Mouse (Mus musculus): ENCODE data around the gene Mgat4c. TPM values are rescaled to one million over a fixed set of nuclear protein-coding genes. Genes with fewer than 3 reads are reported as not detected.
A peak's percentile ranks its signal among the peaks of the same experiment; 100 is the strongest.

Gene Mgat4c
- polyA plus RNA-seq, 1 experiment from 2014 or later, result not detected

DNA sequence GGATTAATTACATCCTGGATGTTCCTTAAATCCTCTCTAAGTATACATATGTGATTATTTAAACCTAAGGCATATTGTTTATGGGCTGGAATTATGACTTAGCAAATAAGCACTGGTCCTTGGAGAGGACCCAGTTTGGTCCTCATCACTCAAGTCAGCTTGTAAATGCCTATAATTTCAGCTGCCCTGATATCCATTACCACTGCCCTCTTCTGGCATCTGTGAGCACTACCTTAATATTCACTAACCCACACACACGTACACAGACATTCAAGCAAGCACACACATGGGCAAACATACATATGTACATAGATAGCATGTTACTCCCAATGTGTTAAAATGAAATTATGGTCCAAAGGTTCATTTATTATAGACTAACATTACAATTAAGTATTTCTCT is 474.6 kb downstream of the Mgat4c start:
- H3K9me3 ChIP-seq (replicated peaks), result no peaks in the 10 kb centered on the region
- H3K27me3 ChIP-seq, result no peaks in the 10 kb centered on the region
- ATAC-seq (ENCODE audit: low read depth) (no peak), DNase-seq (no peak)
- H3K4me2 ChIP-seq, result no peak overlapping the region
- H3K4me1 ChIP-seq (replicated peaks), result no peaks in the 10 kb centered on the region
- no peaks in the 10 kb centered on the region for H3K36me3 ChIP-seq
- H3K27ac ChIP-seq, result no peak overlapping the region
- H3K4me3 ChIP-seq (replicated peaks), result no peak overlapping the region
- no peak overlapping the region for H3K9ac ChIP-seq
- 46% methylated on average over 1 of the region's 1 CpGs for WGBS (ENCODE audit: insufficient replicate concordance)

GRCm38 (mm10) chr10:102158809-102159208 is 477.5 kb downstream of the Mgat4c start:
- 47% methylated on average over 12 of the region's 12 CpGs for WGBS (ENCODE audit: insufficient replicate concordance)

GRCm38 (mm10) chr10:102184726-102185125 is 503.4 kb downstream of the Mgat4c start:
- no peak overlapping the region for H3K4me3 ChIP-seq (replicated peaks)
- H3K27me3 ChIP-seq, result no peaks in the 10 kb centered on the region
- no peaks in the 10 kb centered on the region for H3K4me1 ChIP-seq (replicated peaks)
- ATAC-seq (ENCODE audit: low read depth), result no peak
- no peaks in the 10 kb centered on the region for H3K9me3 ChIP-seq (replicated peaks)
- H3K36me3 ChIP-seq, result no peaks in the 10 kb centered on the region
- WGBS (ENCODE audit: insufficient replicate concordance), result 57% methylated on average over 3 of the region's 3 CpGs
- no peak overlapping the region for H3K9ac ChIP-seq
- DNase-seq, result no peak
- H3K27ac ChIP-seq, result no peak overlapping the region
- no peak overlapping the region for H3K4me2 ChIP-seq

More at GRCm38 (mm10) chr10:102158809-102159208, 477.5 kb downstream of the Mgat4c start:
- H3K9ac ChIP-seq, result no peak overlapping the region
- no peak for ATAC-seq (ENCODE audit: low read depth)
- no peaks in the 10 kb centered on the region for H3K9me3 ChIP-seq (replicated peaks)
- H3K4me1 ChIP-seq (replicated peaks), result no peaks in the 10 kb centered on the region
- H3K4me3 ChIP-seq (replicated peaks), result no peak overlapping the region
- no peak overlapping the region for H3K27ac ChIP-seq
- H3K36me3 ChIP-seq, result no peaks in the 10 kb centered on the region
- no peak for DNase-seq
- H3K4me2 ChIP-seq, result peak overlapping the region; percentile 24
- no peaks in the 10 kb centered on the region for H3K27me3 ChIP-seq

DNA sequence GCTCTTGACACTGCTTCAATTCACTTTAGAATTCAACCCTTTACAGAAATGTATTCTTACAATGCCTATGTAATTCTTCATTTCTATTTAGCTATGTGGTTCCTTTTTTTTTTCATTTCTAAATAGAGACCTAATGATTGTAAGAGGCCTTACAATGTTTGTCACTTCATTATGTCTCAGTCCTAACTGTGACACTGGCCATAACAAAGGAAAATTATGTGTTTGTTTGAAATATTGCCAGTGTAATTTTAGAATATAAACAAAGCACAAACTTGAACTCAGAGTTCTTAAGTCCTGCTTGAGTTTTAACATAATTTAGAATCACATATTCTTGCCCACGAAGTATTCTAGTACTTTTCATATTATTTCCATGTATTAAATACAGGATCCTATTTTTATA is 510.4 kb downstream of the Mgat4c start:
- Histone ChIP-seq H3K9me3 (replicated peaks) (0 out of 2 replicates have a peak, but pooled peaks cover 4% of the 10 kb centered on the region), H3K4me3 (replicated peaks) (no peak overlapping the region), H3K36me3 (no peaks in the 10 kb centered on the region), H3K9ac (no peak overlapping the region), H3K4me2 (no peak overlapping the region), H3K4me1 (replicated peaks) (no peaks in the 10 kb centered on the region), H3K27ac (no peak overlapping the region), H3K27me3 (no peaks in the 10 kb centered on the region)
- DNase-seq (no peak), ATAC-seq (ENCODE audit: low read depth) (no peak)
- WGBS (ENCODE audit: insufficient replicate concordance), result 63% methylated on average over 1 of the region's 1 CpGs

DNA sequence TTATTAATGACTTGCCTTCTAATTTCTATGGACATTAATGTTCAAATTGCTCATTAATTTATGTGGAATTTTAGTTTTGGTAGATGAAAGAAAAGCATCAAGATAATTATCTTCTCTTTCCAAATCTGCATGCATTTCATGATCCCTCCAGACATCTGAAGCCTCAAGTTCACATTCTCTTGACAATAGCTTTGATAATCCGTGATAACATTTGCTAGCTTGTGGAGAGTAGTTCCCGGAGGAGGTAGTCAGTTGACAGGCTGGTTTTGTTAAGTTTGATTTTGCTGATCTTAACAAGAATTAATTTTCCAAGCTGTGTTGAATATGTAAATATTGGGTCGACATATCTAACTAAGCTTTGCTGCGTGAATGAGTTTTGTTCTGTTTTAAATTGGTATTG is 515.6 kb downstream of the Mgat4c start:
- H3K27ac ChIP-seq, result no peak overlapping the region
- no peaks in the 10 kb centered on the region for H3K27me3 ChIP-seq
- H3K9me3 ChIP-seq (replicated peaks), result 0 out of 2 replicates have a peak, but pooled peaks cover 4% of the 10 kb centered on the region
- no peak overlapping the region for H3K4me2 ChIP-seq
- H3K4me1 ChIP-seq (replicated peaks), result no peaks in the 10 kb centered on the region
- 73% methylated on average over 4 of the region's 4 CpGs for whole genome bisulfite sequencing (ENCODE audit: insufficient replicate concordance)
- ATAC-seq (ENCODE audit: low read depth) (no peak), DNase-seq (no peak)
- H3K4me3 ChIP-seq (replicated peaks), result no peak overlapping the region
- H3K9ac ChIP-seq, result no peak overlapping the region
- no peaks in the 10 kb centered on the region for H3K36me3 ChIP-seq

DNA sequence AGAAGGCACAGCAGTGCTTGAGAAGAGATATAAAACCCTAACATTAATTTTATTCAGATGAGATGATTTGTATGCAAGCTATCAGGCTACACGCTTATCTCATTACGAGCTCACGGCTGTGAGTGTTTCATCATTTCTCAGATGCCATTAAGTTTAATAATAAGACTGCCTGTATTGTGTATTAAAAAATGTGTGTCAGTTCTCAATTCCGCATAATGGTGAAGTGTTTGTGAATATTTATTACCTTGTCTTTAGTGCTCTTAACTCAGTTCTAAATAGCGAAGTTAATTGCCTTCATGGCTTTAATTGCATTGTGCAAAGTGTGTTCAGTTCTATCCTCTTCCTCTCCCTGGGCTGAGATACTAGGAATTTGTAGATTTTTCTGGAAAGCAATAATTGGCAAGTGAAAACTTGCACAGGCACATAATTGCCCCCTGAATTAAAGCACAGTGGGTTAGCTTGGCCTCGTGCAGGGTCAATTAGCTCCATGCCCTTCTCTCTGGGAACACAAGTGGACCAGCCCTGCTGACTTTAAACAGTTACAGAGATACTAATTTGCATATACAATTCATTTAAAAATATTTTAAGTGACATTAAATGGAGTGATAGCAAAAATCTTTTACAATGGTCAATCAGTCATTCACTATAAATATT is 557.4 kb downstream of the Mgat4c start:
- Histone ChIP-seq H3K27me3 (no peaks in the 10 kb centered on the region), H3K4me1 (replicated peaks) (no peaks in the 10 kb centered on the region), H3K27ac (no peak overlapping the region), H3K36me3 (no peaks in the 10 kb centered on the region), H3K9ac (no peak overlapping the region), H3K9me3 (replicated peaks) (no peaks in the 10 kb centered on the region), H3K4me3 (replicated peaks) (no peak overlapping the region), H3K4me2 (no peak overlapping the region)
- 74% methylated on average over 6 of the region's 6 CpGs for WGBS (ENCODE audit: insufficient replicate concordance)
- no peak for DNase-seq
- no peak for ATAC-seq (ENCODE audit: low read depth)

GRCm38 (mm10) chr10:102243897-102244296 is 562.6 kb downstream of the Mgat4c start:
- H3K27me3 ChIP-seq, result no peaks in the 10 kb centered on the region
- no peak overlapping the region for H3K4me2 ChIP-seq
- no peak for DNase-seq
- H3K9ac ChIP-seq, result no peak overlapping the region
- no peaks in the 10 kb centered on the region for H3K9me3 ChIP-seq (replicated peaks)
- no peak for ATAC-seq (ENCODE audit: low read depth)
- no peaks in the 10 kb centered on the region for H3K36me3 ChIP-seq
- H3K4me1 ChIP-seq (replicated peaks), result no peaks in the 10 kb centered on the region
- H3K4me3 ChIP-seq (replicated peaks), result no peak overlapping the region
- H3K27ac ChIP-seq, result no peak overlapping the region

DNA sequence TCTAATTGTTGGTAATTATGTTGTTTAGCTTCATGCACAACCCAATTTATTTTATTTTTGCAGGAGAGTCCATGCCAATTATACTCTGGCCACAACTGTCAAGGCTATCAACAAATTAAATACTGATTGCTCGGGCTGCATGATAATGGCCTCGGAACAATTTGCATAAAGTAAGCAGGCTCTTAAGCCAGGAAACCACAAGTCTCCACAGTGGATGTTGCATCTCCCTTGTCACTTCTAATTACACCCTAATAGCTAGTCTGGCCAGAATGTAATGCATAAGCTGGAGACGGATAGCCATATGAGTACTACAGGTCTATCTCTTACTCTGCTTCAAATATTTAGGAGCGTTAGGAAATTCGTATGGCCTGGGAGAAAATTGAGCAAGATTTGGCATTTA is 563.3 kb downstream of the Mgat4c start:
- no peak for DNase-seq
- 64% methylated on average over 5 of the region's 5 CpGs for WGBS (ENCODE audit: insufficient replicate concordance)

DNA sequence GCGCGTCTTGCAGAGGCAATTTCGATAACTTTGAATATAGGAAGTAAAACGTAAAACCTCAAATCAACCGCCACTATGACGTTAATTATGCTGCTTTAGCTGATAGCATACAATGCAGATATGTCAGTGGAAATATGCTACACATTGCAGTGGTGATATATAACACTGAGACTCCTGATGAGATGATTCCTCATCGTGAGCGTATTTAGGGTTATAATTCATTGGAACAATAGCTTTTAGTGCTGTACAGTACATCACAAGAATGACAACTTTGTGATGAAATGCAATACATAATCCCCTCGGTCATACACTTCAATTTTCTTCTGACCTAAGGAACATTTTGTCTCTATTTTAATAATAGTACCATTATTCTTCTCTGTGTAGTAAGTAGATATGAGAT is 564.0 kb downstream of the Mgat4c start:
- H3K36me3 ChIP-seq, result no peaks in the 10 kb centered on the region
- H3K4me2 ChIP-seq, result no peak overlapping the region
- H3K27ac ChIP-seq, result no peak overlapping the region
- H3K9ac ChIP-seq, result no peak overlapping the region
- no peak overlapping the region for H3K4me3 ChIP-seq (replicated peaks)
- WGBS (ENCODE audit: insufficient replicate concordance), result 74% methylated on average over 9 of the region's 9 CpGs
- DNase-seq (no peak), ATAC-seq (ENCODE audit: low read depth) (no peak)
- no peaks in the 10 kb centered on the region for H3K4me1 ChIP-seq (replicated peaks)
- no peaks in the 10 kb centered on the region for H3K9me3 ChIP-seq (replicated peaks)
- no peaks in the 10 kb centered on the region for H3K27me3 ChIP-seq

More for the DNA sequence above, 563.3 kb downstream of the Mgat4c start:
- no peak overlapping the region for H3K4me2 ChIP-seq
- no peaks in the 10 kb centered on the region for H3K27me3 ChIP-seq
- H3K9ac ChIP-seq, result no peak overlapping the region
- no peaks in the 10 kb centered on the region for H3K9me3 ChIP-seq (replicated peaks)
- no peak for ATAC-seq (ENCODE audit: low read depth)
- no peaks in the 10 kb centered on the region for H3K36me3 ChIP-seq
- no peaks in the 10 kb centered on the region for H3K4me1 ChIP-seq (replicated peaks)
- H3K4me3 ChIP-seq (replicated peaks), result no peak overlapping the region
- H3K27ac ChIP-seq, result no peak overlapping the region

DNA sequence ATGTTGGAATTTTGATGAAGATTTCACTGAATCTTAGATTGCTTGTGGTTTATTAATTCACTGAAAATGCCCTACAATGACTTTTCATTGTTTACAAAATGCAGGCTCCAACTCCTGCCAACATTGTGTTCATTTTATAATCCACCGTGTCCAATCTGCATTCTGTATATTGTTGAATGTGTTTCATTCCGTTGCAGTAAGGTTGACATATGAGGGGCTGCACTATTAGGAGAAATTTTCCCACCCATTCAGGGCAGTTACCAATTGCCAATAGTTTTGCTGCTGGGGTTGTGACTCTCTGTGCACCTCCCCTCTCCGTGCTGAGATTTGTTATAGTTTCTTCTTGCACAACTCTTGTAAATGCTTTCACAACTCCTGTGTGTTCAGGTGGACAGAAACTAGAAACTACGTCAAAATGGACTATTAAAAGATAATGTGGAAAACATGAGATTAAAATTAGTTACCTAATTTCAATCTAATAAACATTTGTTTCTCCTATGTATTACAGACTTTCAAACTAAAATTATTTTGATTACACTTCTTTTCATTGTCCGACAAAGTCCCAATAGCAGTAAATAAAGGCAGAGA is 627.7 kb downstream of the Mgat4c start:
- no peaks in the 10 kb centered on the region for H3K27me3 ChIP-seq
- no peaks in the 10 kb centered on the region for H3K9me3 ChIP-seq (replicated peaks)
- no peaks in the 10 kb centered on the region for H3K36me3 ChIP-seq
- no peak overlapping the region for H3K9ac ChIP-seq
- WGBS (ENCODE audit: insufficient replicate concordance), result 64% methylated on average over 5 of the region's 5 CpGs
- H3K4me1 ChIP-seq (replicated peaks), result no peaks in the 10 kb centered on the region
- H3K27ac ChIP-seq, result no peak overlapping the region
- no peak overlapping the region for H3K4me3 ChIP-seq (replicated peaks)
- H3K4me2 ChIP-seq, result no peak overlapping the region
- ATAC-seq (ENCODE audit: low read depth), result no peak
- DNase-seq, result no peak

DNA sequence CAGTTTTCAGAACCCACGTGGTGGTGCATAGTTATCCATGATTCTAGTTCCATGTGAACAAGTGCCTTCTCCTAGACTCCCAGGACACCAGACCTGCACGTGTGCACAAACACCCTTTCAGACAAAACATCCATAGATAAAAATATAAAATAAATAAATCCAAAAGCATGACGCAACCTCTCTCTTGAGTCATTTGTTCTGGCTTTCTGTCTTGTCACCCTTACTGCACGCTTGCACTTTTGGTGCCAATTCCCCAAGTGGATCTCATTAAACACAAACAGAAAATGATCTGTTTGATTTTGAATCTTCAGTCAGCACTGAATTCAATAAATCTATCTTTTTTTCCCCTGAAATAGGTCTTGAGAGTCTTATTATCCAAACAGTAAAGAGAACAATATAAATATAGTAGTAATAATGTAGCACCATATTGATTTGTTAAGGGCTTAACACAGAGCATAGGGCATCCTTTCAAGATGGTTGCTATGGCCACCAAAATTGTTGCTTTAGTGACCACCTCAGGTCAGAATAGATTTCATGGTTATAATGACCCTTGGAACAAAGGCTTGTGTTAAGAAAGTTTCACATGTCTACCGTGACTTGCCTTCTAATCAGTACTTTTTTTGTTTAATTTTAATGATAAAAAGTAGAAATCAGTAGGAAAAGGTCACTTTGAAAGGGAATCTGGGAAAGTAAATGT is 684.5 kb downstream of the Mgat4c start:
- H3K4me3 ChIP-seq (replicated peaks), result no peak overlapping the region
- WGBS (ENCODE audit: insufficient replicate concordance), result 64% methylated on average over 5 of the region's 5 CpGs
- no peak overlapping the region for H3K4me2 ChIP-seq
- no peaks in the 10 kb centered on the region for H3K9me3 ChIP-seq (replicated peaks)
- H3K27ac ChIP-seq, result no peak overlapping the region
- no peaks in the 10 kb centered on the region for H3K4me1 ChIP-seq (replicated peaks)
- no peaks in the 10 kb centered on the region for H3K27me3 ChIP-seq
- H3K36me3 ChIP-seq, result no peaks in the 10 kb centered on the region
- H3K9ac ChIP-seq, result no peak overlapping the region
- DNase-seq (no peak), ATAC-seq (ENCODE audit: low read depth) (no peak)

GRCm38 (mm10) chr10:102370576-102370975 is 689.3 kb downstream of the Mgat4c start:
- Histone ChIP-seq H3K36me3 (no peaks in the 10 kb centered on the region), H3K4me1 (replicated peaks) (no peaks in the 10 kb centered on the region), H3K9ac (no peak overlapping the region), H3K27ac (no peak overlapping the region), H3K4me3 (replicated peaks) (no peak overlapping the region), H3K27me3 (no peaks in the 10 kb centered on the region), H3K9me3 (replicated peaks) (no peaks in the 10 kb centered on the region), H3K4me2 (no peak overlapping the region)
- no peak for ATAC-seq (ENCODE audit: low read depth)
- no peak for DNase-seq
- 56% methylated on average over 1 of the region's 1 CpGs for WGBS (ENCODE audit: insufficient replicate concordance)

All from liver, embryonic 13.5 days (tissue).